Mouse (Mus musculus): ENCODE measurements around the gene Nectin3.

- no peak for TF ChIP-seq POLR2A (IDR thresholded peaks at IDR 0.05; ENCODE audit: borderline replicate concordance, insufficient read depth, low read length)
- no peak for TF ChIP-seq CTCF (IDR thresholded peaks at IDR 0.05; ENCODE audit: borderline replicate concordance, insufficient read depth, low read depth, low read length)
Measured at GRCm38 (mm10) chr16:46356663-46357062, 141.7 kb downstream of the Nectin3 start.
